Comparison of ENCODE assay signal across 24 mouse cellular contexts in genomic region chr5:121598871-121599610, GRCm38 (mm10). TPM values are rescaled to one million over a fixed set of nuclear protein-coding genes. Genes with fewer than 3 reads are reported as not detected.
A peak's percentile ranks its signal among the peaks of the same experiment; 100 is the strongest.
DNase-seq lines count a peak whose midpoint lies in the region; ATAC-seq and TF ChIP-seq lines count a peak whose summit lies in the region.
"Had no signal": no experiment of that assay in that cellular context is flagged by ENCODE, and none has a peak within 500 bp of the region (broad histone marks: within the 10 kb centered on the region; RNA-seq: fewer than 3 reads in every experiment).

No protein-coding gene starts in this region.

- TF ChIP-seq CTCF in kidney, adult 2 months (conservative IDR thresholded peaks at IDR 0.05; ENCODE audit: insufficient read depth, insufficient read length, low read depth, low read length) = no peak

- no peak for ATAC-seq in intestine, embryonic 14.5 days (replicated peaks; ENCODE audit: low FRiP score, low TSS enrichment, low read depth)
- ATAC-seq in hindbrain, embryonic 16.5 days = no peak
- ATAC-seq: forebrain, postnatal 0 days had no signal

- no peak overlapping the region for H3K9ac ChIP-seq in intestine, embryonic 14.5 days (ENCODE audit: low read length)
- no peak overlapping the region for H3K9ac ChIP-seq in hindbrain, embryonic 16.5 days (ENCODE audit: low read depth, low read length)
- H3K9ac ChIP-seq: forebrain, postnatal 0 days; hindbrain, embryonic 14.5 days; liver, embryonic 13.5 days had no signal

- no peak overlapping the region for H3K4me3 ChIP-seq in kidney, adult 2 months (ENCODE audit: insufficient read depth, low read depth, low read length)
- no peak overlapping the region for H3K4me3 ChIP-seq in intestine, embryonic 14.5 days (ENCODE audit: low read depth, low read length)
- H3K4me3 ChIP-seq in hindbrain, embryonic 16.5 days (ENCODE audit: low read length) = no peak overlapping the region
- H3K4me3 ChIP-seq: erythroblast, embryonic 14.5 days; gastrocnemius, adult 2 months; heart, adult 2 months; liver, embryonic 13.5 days had no signal

- no peak for TF ChIP-seq POLR2A in kidney, adult 2 months (IDR thresholded peaks at IDR 0.05; ENCODE audit: low read depth, low read length)

- WGBS in kidney, adult 2 months = 89% methylated on average over 13 of the region's 13 CpGs
- WGBS in intestine, embryonic 14.5 days = 75% methylated on average over 13 of the region's 13 CpGs
- 68% methylated on average over 13 of the region's 13 CpGs for WGBS in hindbrain, embryonic 16.5 days

- DNase-seq in kidney, adult 2 months = no peak
- DNase-seq in kidney, adult 9 months = no peak
- DNase-seq in ZHBTc4 (ENCODE audit: low read depth, low spot score) = peak; percentile 29
- DNase-seq in intestine, embryonic 14.5 days (ENCODE audit: low spot score) = no peak
- peak; percentile 60 for DNase-seq in lung, postnatal 36 days
- no peak for DNase-seq in adrenal gland, adult (ENCODE audit: inconsistent age in 2 of 2, low spot score in 1 of 2)
- DNase-seq in layer of hippocampus, postnatal 25 days (ENCODE audit: extremely low spot score in 1 of 2, low spot score in 1 of 2) = no peak
- DNase-seq: adrenal gland, postnatal 10 days; cerebellum, adult 8-10 months; forebrain, postnatal 0 days; gastrocnemius, adult 2 months; kidney, postnatal 25 days; liver, embryonic 13.5 days; thymus, postnatal 14 days had no signal

- 0 out of 2 replicates have a peak overlapping the region, but pooled peaks have one; percentile 26 for H3K27ac ChIP-seq in kidney, adult 2 months (ENCODE audit: insufficient read depth, low read depth, low read length)
- peak overlapping the region; percentile 24 for H3K27ac ChIP-seq in intestine, embryonic 14.5 days (ENCODE audit: low read depth)
- no peak overlapping the region for H3K27ac ChIP-seq in hindbrain, embryonic 16.5 days (ENCODE audit: low read depth, low read length)
- H3K27ac ChIP-seq: gastrocnemius, adult 2 months; heart, adult 2 months; hindbrain, embryonic 14.5 days; liver, embryonic 13.5 days had no signal

- H3K27me3 ChIP-seq in kidney, adult 2 months (replicated peaks; ENCODE audit: control insufficient read depth, insufficient read depth, low read length) = no peaks in the 10 kb centered on the region
- H3K27me3 ChIP-seq in intestine, embryonic 14.5 days (replicated peaks; ENCODE audit: control insufficient read depth, insufficient read depth, low read length) = no peaks in the 10 kb centered on the region
- no peaks in the 10 kb centered on the region for H3K27me3 ChIP-seq in hindbrain, embryonic 16.5 days (replicated peaks; ENCODE audit: control insufficient read depth, insufficient read depth, low read length)
- H3K27me3 ChIP-seq: liver, embryonic 13.5 days had no signal

- H3K4me2 ChIP-seq in intestine, embryonic 14.5 days (ENCODE audit: low read length) = no peak overlapping the region
- H3K4me2 ChIP-seq in hindbrain, embryonic 16.5 days (ENCODE audit: low read length) = no peak overlapping the region
- H3K4me2 ChIP-seq: hindbrain, embryonic 14.5 days; liver, embryonic 13.5 days had no signal

- no peaks in the 10 kb centered on the region for H3K9me3 ChIP-seq in intestine, embryonic 14.5 days (ENCODE audit: control insufficient read depth, low read length)
- H3K9me3 ChIP-seq in hindbrain, embryonic 16.5 days (ENCODE audit: control insufficient read depth, low read length) = no peaks in the 10 kb centered on the region
- H3K9me3 ChIP-seq: liver, embryonic 13.5 days had no signal

- H3K36me3 ChIP-seq in kidney, adult 2 months (ENCODE audit: control insufficient read depth, insufficient read depth, low read length) = no peaks in the 10 kb centered on the region
- H3K36me3 ChIP-seq in intestine, embryonic 14.5 days (ENCODE audit: control insufficient read depth, insufficient read depth, low read length) = no peaks in the 10 kb centered on the region
- no peaks in the 10 kb centered on the region for H3K36me3 ChIP-seq in hindbrain, embryonic 16.5 days (ENCODE audit: control insufficient read depth, insufficient read depth, low read length)
- H3K36me3 ChIP-seq: liver, embryonic 13.5 days had no signal

- H3K4me1 ChIP-seq in kidney, adult 2 months (ENCODE audit: control insufficient read depth, insufficient read depth, low read length) = peaks cover 7% of the 10 kb centered on the region; the same call in 1 of the 2 replicates
- peaks cover 7% of the 10 kb centered on the region; the same call in 1 of the 2 replicates for H3K4me1 ChIP-seq in intestine, embryonic 14.5 days (replicated peaks; ENCODE audit: control insufficient read depth, insufficient read depth, low read length)
- H3K4me1 ChIP-seq in hindbrain, embryonic 16.5 days (ENCODE audit: control insufficient read depth, insufficient read depth, low read depth, low read length) = peaks cover 4% of the 10 kb centered on the region

RNA-seq across cellular contexts. Expression of gene Aldh2, which starts 5.4 kb away (rescaled TPM):
- 1,369 and 1,431 TPM in 2 replicates for polyA plus RNA-seq in kidney, adult 2 months (2012; rRNA removed)
- polyA plus RNA-seq in intestine, embryonic 14.5 days (2014; fragmentation: Nextera tagmentation; extraction: Ambion mirVana) = 70.2 and 76.5 TPM in 2 replicates
- polyA plus RNA-seq in hindbrain, embryonic 16.5 days (2015; fragmentation: Nextera tagmentation; extraction: Ambion mirVana) = 150 and 156 TPM in 2 replicates
- 100 to 1,000 TPM; 110 to 124 TPM for total RNA-seq in layer of hippocampus, postnatal 25 days (2021)

RNA-seq across cellular contexts. Expression of gene Acad12, which starts 19.7 kb away (rescaled TPM):
- polyA plus RNA-seq in kidney, adult 2 months (2012; rRNA removed) = 47.0 and 51.4 TPM in 2 replicates
- 2.4 and 3.4 TPM in 2 replicates for polyA plus RNA-seq in intestine, embryonic 14.5 days (2014; fragmentation: Nextera tagmentation; extraction: Ambion mirVana)
- 2.0 and 2.6 TPM in 2 replicates for polyA plus RNA-seq in hindbrain, embryonic 16.5 days (2015; fragmentation: Nextera tagmentation; extraction: Ambion mirVana)
- 1 to 10 TPM; 6.0 to 7.6 TPM for total RNA-seq in layer of hippocampus, postnatal 25 days (2021)

RNA-seq across cellular contexts. Expression of gene Mapkapk5, which starts 53.3 kb away (rescaled TPM):
- 32.6 and 36.6 TPM in 2 replicates for polyA plus RNA-seq in kidney, adult 2 months (2012; rRNA removed)
- 48.8 and 59.8 TPM in 2 replicates for polyA plus RNA-seq in intestine, embryonic 14.5 days (2014; fragmentation: Nextera tagmentation; extraction: Ambion mirVana)
- polyA plus RNA-seq in hindbrain, embryonic 16.5 days (2015; fragmentation: Nextera tagmentation; extraction: Ambion mirVana) = 61.7 and 64.5 TPM in 2 replicates
- 10 to 100 TPM; 65.4 to 76.7 TPM for total RNA-seq in layer of hippocampus, postnatal 25 days (2021)

RNA-seq across cellular contexts. Expression of gene Adam1a, which starts 53.8 kb away (rescaled TPM):
- polyA plus RNA-seq in kidney, adult 2 months (2012; rRNA removed) = 2.0 and 2.2 TPM in 2 replicates
- polyA plus RNA-seq in intestine, embryonic 14.5 days (2014; fragmentation: Nextera tagmentation; extraction: Ambion mirVana) = 1.6 and 2.1 TPM in 2 replicates
- 3.1 and 3.8 TPM in 2 replicates for polyA plus RNA-seq in hindbrain, embryonic 16.5 days (2015; fragmentation: Nextera tagmentation; extraction: Ambion mirVana)
- 10 to 100 TPM; 12.2 to 16.9 TPM for total RNA-seq in layer of hippocampus, postnatal 25 days (2021)

RNA-seq across cellular contexts. Expression of gene Gm42878, which starts 53.8 kb away (rescaled TPM):
- 0.13 TPM in 1 of 2 replicates, not detected in the other for polyA plus RNA-seq in kidney, adult 2 months (2012; rRNA removed)
- polyA plus RNA-seq in intestine, embryonic 14.5 days (2014; fragmentation: Nextera tagmentation; extraction: Ambion mirVana) = not detected in 2 replicates
- 0.40 TPM in 1 of 2 replicates, not detected in the other for polyA plus RNA-seq in hindbrain, embryonic 16.5 days (2015; fragmentation: Nextera tagmentation; extraction: Ambion mirVana)
- not detected for total RNA-seq in layer of hippocampus, postnatal 25 days (2021)
- total RNA-seq: ES-E14; gastrocnemius, adult 2 months; layer of hippocampus, postnatal 14 days; left cerebral cortex, postnatal 25 days; megakaryocyte, adult 5-6 weeks; midbrain, postnatal 0 days had no signal
- polyA plus RNA-seq: erythroblast, embryonic 14.5 days; forebrain, postnatal 0 days; hindbrain, embryonic 14.5 days; liver, embryonic 13.5 days; midbrain, postnatal 0 days; neural tube, embryonic 11.5 days had no signal

Comparison
In these comparisons a context has a peak if more than half of its experiments do, and no peak if none do; other contexts are left out.
1. DNase-seq: peak in ZHBTc4 (single experiment) and lung, postnatal 36 days (single experiment); none in kidney, adult 2 months (single experiment), kidney, adult 9 months (single experiment), intestine, embryonic 14.5 days (single experiment), adrenal gland, adult (0 of 2) and layer of hippocampus, postnatal 25 days (0 of 2).
2. RNA of gene Acad12, which starts 19.7 kb away (polyA plus RNA-seq): 47.0 to 51.4 TPM in kidney, adult 2 months; 2.4 to 3.4 TPM in intestine, embryonic 14.5 days and 2.0 to 2.6 TPM in hindbrain, embryonic 16.5 days; every median in the first group is over 10 times any median in the second.